Mouse (Mus musculus): ENCODE data around the gene Mtcl1. TPM values are rescaled to one million over a fixed set of nuclear protein-coding genes. Genes with fewer than 3 reads are reported as not detected.

Mtcl1 gene
- polyA plus RNA-seq, 2 experiments: 0.08 TPM; not detected in 1

DNA sequence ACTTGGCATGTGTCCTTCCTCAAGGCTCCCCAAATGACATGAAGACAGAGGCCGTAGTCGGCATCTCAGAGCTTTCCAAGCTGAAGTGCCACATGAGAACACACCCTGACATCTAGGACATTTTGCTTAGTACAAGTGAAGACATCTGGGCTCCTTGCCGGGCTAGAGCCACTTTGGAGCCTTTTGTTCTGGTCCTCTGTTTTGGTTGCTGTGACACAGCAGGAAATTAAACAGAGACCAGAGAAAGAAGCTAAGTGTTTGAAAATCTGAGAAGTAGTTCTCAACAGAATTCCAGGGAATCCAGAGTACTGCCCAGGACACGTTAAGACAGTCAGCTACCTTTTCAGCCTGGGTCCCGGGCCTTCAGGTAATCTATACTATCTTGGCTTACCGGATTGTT is 68.2 kb downstream of the Mtcl1 start:
- no peak overlapping the region for H3K27ac ChIP-seq
- no peak overlapping the region for H3K9ac ChIP-seq (replicated peaks)
- ATAC-seq (ENCODE audit: insufficient read depth) (no peak), DNase-seq (ENCODE audit: low read depth in 3 of 3, low spot score in 3 of 3) (no peak)
- 67% methylated on average over 6 of the region's 6 CpGs for WGBS (ENCODE audit: insufficient replicate concordance)
- H3K9me3 ChIP-seq (ENCODE audit: control insufficient read depth, low read length): no peaks in the 10 kb centered on the region
- H3K4me2 ChIP-seq (ENCODE audit: low read depth): no peak overlapping the region
- no peaks in the 10 kb centered on the region for H3K36me3 ChIP-seq (replicated peaks; ENCODE audit: control insufficient read depth, insufficient read depth, low read depth)
- no peak overlapping the region for H3K4me3 ChIP-seq (ENCODE audit: insufficient read depth in 1 of 2, low read depth in 2 of 2, low read length in 2 of 2)
- H3K27me3 ChIP-seq (ENCODE audit: control insufficient read depth, insufficient read depth, low read length): no peaks in the 10 kb centered on the region
- H3K4me1 ChIP-seq (replicated peaks; ENCODE audit: control insufficient read depth in 2 of 2, insufficient read depth in 2 of 2, low read length in 1 of 2): no peaks in the 10 kb centered on the region
- TF ChIP-seq CTCF (IDR thresholded peaks at IDR 0.05; ENCODE audit: low read depth) (no peak), EP300 (IDR thresholded peaks at IDR 0.05; ENCODE audit: low read depth) (no peak)

DNA sequence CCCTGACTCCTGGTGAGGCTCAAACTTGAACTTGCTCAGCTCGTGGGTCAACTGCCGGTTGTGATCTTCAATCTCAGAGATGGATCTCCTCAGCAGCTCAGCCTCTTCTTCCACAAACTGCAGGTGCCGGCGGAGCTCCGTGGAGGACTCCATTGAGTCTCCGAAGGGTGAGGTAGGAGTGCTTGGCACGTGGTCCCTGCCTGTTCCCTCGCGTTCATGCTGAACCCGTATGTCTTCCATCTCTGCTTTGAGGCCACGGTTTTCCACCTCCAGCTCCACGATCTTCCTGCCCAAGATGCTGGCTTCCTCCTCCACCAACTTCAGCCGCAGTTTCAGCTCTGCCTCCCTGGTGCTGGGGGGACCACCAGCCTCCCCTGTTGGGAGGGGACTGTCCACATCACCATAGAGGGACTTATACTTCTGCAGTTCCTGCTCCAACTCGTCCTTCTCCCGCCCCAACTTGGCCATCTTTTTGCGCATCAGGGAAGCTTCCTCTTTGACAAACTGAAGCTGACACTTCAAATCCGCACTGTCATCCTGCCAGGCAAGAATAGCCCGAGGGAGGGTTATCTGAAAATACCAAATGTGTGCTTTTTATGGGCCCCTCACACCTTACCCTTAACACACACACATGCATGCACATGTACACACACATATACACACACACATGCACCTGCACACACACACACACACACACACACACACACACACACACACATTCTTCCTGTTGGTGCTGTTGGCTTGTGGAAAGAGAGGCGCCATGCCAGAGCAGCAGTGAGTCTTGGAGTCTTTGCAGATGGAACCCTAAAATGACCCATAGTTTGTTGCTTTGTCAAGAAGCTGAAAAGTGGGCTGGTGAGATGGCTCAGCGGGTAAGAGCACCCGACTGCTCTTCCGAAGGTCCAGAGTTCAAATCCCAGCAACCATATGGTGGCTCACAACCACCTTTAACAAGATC is 69.4 kb downstream of the Mtcl1 start:
- Histone ChIP-seq H3K27ac (no peak overlapping the region), H3K4me3 (ENCODE audit: insufficient read depth in 1 of 2, low read depth in 2 of 2, low read length in 2 of 2) (no peak overlapping the region), H3K9me3 (ENCODE audit: control insufficient read depth, low read length) (no peaks in the 10 kb centered on the region), H3K4me2 (ENCODE audit: low read depth) (no peak overlapping the region), H3K27me3 (ENCODE audit: control insufficient read depth, insufficient read depth, low read length) (no peaks in the 10 kb centered on the region), H3K9ac (replicated peaks) (no peak overlapping the region), H3K4me1 (replicated peaks; ENCODE audit: control insufficient read depth in 2 of 2, insufficient read depth in 2 of 2, low read length in 1 of 2) (no peaks in the 10 kb centered on the region), H3K36me3 (replicated peaks; ENCODE audit: control insufficient read depth, insufficient read depth, low read depth) (no peaks in the 10 kb centered on the region)
- DNase-seq (ENCODE audit: low read depth in 3 of 3, low spot score in 3 of 3): no peak
- WGBS (ENCODE audit: insufficient replicate concordance): 69% methylated on average over 22 of the region's 22 CpGs
- no peak for ATAC-seq (ENCODE audit: insufficient read depth)
- TF ChIP-seq CTCF (IDR thresholded peaks at IDR 0.05; ENCODE audit: low read depth): no peak
- TF ChIP-seq EP300 (IDR thresholded peaks at IDR 0.05; ENCODE audit: low read depth): no peak

DNA sequence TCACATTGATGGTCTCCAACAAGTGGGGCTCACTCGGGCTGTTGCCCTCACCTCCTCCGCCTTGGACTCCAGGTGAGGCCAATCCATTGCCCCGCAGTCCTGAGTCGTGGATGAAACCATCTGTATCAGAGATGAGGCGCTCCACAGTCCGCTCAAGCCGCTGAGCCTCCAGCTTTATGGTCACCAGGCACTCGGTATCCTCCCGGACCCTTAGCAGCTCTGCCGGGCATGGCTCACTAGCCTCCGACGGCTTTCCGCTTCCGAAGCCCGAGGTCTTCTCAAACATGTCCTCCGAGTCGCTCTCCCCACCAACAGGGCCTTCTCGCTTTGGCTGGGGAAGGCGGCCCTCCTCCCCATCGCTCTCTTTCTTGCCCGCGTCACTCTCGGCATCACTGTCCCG is 70.2 kb downstream of the Mtcl1 start:
- Histone ChIP-seq H3K36me3 (replicated peaks; ENCODE audit: control insufficient read depth, insufficient read depth, low read depth) (no peaks in the 10 kb centered on the region), H3K27me3 (ENCODE audit: control insufficient read depth, insufficient read depth, low read length) (no peaks in the 10 kb centered on the region), H3K4me3 (ENCODE audit: insufficient read depth in 1 of 2, low read depth in 2 of 2, low read length in 2 of 2) (no peak overlapping the region), H3K27ac (no peak overlapping the region), H3K9ac (replicated peaks) (no peak overlapping the region), H3K9me3 (ENCODE audit: control insufficient read depth, low read length) (no peaks in the 10 kb centered on the region), H3K4me1 (replicated peaks; ENCODE audit: control insufficient read depth in 2 of 2, insufficient read depth in 2 of 2, low read length in 1 of 2) (no peaks in the 10 kb centered on the region), H3K4me2 (ENCODE audit: low read depth) (no peak overlapping the region)
- DNase-seq (ENCODE audit: low read depth in 3 of 3, low spot score in 3 of 3) (no peak), ATAC-seq (ENCODE audit: insufficient read depth) (no peak)
- 84% methylated on average over 24 of the region's 24 CpGs for WGBS (ENCODE audit: insufficient replicate concordance)
- TF ChIP-seq CTCF (IDR thresholded peaks at IDR 0.05; ENCODE audit: low read depth) (no peak), EP300 (IDR thresholded peaks at IDR 0.05; ENCODE audit: low read depth) (no peak)

DNA sequence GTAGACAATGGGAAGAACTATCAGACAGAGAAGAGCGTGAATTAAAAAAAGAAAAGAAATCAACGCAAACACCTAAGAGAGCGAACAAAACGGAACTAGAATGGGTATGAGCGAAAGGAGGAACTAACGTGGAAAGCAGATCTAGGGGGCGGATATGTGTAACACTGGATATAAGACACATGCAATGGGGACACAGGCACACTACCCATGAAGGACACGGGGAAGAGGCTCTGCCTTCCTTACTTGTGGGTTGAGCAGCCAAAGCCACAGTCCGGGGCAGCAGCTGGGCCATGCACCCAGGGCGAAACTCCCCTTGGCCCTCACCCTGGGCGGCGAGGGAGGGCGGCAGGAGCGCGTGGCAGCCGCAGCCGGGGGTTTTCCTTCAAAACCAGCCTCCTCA is 71.4 kb downstream of the Mtcl1 start:
- no peaks in the 10 kb centered on the region for H3K36me3 ChIP-seq (replicated peaks; ENCODE audit: control insufficient read depth, insufficient read depth, low read depth)
- H3K9me3 ChIP-seq (ENCODE audit: control insufficient read depth, low read length): no peaks in the 10 kb centered on the region
- no peak overlapping the region for H3K4me3 ChIP-seq (ENCODE audit: insufficient read depth in 1 of 2, low read depth in 2 of 2, low read length in 2 of 2)
- 72% methylated on average over 17 of the region's 17 CpGs for WGBS (ENCODE audit: insufficient replicate concordance)
- DNase-seq (ENCODE audit: low read depth in 3 of 3, low spot score in 3 of 3) (no peak), ATAC-seq (ENCODE audit: insufficient read depth) (no peak)
- no peak overlapping the region for H3K27ac ChIP-seq
- H3K4me2 ChIP-seq (ENCODE audit: low read depth): no peak overlapping the region
- TF ChIP-seq EP300 (IDR thresholded peaks at IDR 0.05; ENCODE audit: low read depth) (no peak), CTCF (IDR thresholded peaks at IDR 0.05; ENCODE audit: low read depth) (no peak)
- H3K9ac ChIP-seq (replicated peaks): no peak overlapping the region
- no peaks in the 10 kb centered on the region for H3K4me1 ChIP-seq (replicated peaks; ENCODE audit: control insufficient read depth in 2 of 2, insufficient read depth in 2 of 2, low read length in 1 of 2)
- no peaks in the 10 kb centered on the region for H3K27me3 ChIP-seq (ENCODE audit: control insufficient read depth, insufficient read depth, low read length)

DNA sequence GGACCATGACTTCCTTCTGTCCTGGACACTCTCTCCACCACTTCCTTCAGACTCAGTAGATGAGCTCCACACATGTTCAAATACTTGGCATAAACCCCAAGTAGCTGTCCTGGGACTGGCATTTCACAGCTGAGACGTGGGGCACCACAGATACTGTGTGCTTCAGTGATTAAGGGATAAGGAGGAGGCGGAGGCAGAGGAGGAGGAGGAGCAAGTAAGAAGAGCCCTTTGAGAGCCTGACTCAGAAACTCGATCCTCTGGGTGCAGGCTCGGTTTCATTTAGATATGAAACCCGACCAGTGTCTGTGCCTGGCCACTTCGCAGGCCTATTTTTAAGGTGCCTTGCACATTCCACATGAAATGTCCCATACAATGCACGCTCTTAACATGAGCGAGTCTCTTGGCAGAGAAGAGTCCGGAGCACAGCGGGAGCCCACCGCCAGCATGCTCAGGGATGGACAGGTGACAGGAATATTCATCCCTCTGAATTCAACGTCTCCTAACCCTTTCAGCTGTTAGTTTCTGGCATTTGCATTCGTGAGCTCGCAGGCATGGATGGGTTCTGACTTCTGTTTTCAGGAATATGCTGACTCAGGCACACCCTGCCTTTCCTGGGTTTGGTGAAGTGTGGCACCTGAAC is 74.8 kb downstream of the Mtcl1 start:
- H3K27ac ChIP-seq: no peak overlapping the region
- no peaks in the 10 kb centered on the region for H3K27me3 ChIP-seq (ENCODE audit: control insufficient read depth, insufficient read depth, low read length)
- H3K9ac ChIP-seq (replicated peaks): no peak overlapping the region
- ATAC-seq (ENCODE audit: insufficient read depth) (no peak), DNase-seq (ENCODE audit: low read depth in 3 of 3, low spot score in 3 of 3) (no peak)
- no peak overlapping the region for H3K4me3 ChIP-seq (ENCODE audit: insufficient read depth in 1 of 2, low read depth in 2 of 2, low read length in 2 of 2)
- 51% methylated on average over 14 of the region's 14 CpGs for WGBS (ENCODE audit: insufficient replicate concordance)
- no peak overlapping the region for H3K4me2 ChIP-seq (ENCODE audit: low read depth)
- H3K9me3 ChIP-seq (ENCODE audit: control insufficient read depth, low read length): no peaks in the 10 kb centered on the region
- H3K4me1 ChIP-seq (replicated peaks; ENCODE audit: control insufficient read depth in 2 of 2, insufficient read depth in 2 of 2, low read length in 1 of 2): no peaks in the 10 kb centered on the region
- H3K36me3 ChIP-seq (replicated peaks; ENCODE audit: control insufficient read depth, insufficient read depth, low read depth): no peaks in the 10 kb centered on the region
- TF ChIP-seq CTCF (IDR thresholded peaks at IDR 0.05; ENCODE audit: low read depth) (no peak), EP300 (IDR thresholded peaks at IDR 0.05; ENCODE audit: low read depth) (no peak)

Data from liver, embryonic 14.5 days (tissue).